Mouse (Mus musculus) heart, postnatal 14 days (tissue): ENCODE data around the gene E030018B13Rik. TPM values are rescaled to one million over a fixed set of nuclear protein-coding genes. Genes with fewer than 3 reads are reported as not detected.

Source experiments
- DNase-seq, 2 experiments: peaks; one replicate each; pipeline ENCODE4 v3.0.0; 2021 to 2022
- intact Hi-C: fragments of 180-260 bp; cut with DNase I; formaldehyde crosslinking; loops from one replicate; pipeline ENCODE4 v1.15.1; 2025
- total RNA-seq, 2 experiments: library from RNA; stranded (reverse); gene quantifications; 2 replicates each; pipeline ENCODE4 v1.2.3; 2021

The E030018B13Rik gene
- total RNA-seq, 2 experiments from 2014 or later: not detected

GRCm38 (mm10) chr7:63952077-63952898 is 35.6 kb downstream of the E030018B13Rik start:
- intact Hi-C loops: no loop called here
- DNase-seq: no peak

GRCm38 (mm10) chr7:63955440-63955839 is 38.8 kb downstream of the E030018B13Rik start:
- intact Hi-C loops: no loop called here
- DNase-seq: no peak

- DNase-seq: no peak
- intact Hi-C loops: no loop called here
Observed at GRCm38 (mm10) chr7:63956138-63956823, 39.6 kb downstream of the E030018B13Rik start.

GRCm38 (mm10) chr7:63956981-63957713 is 40.5 kb downstream of the E030018B13Rik start:
- DNase-seq: peak in 1 of 2 experiments; percentile 9
- intact Hi-C loops: no loop called here

GRCm38 (mm10) chr7:63957872-63958640 is 41.4 kb downstream of the E030018B13Rik start:
- DNase-seq: no peak
- intact Hi-C loops: no loop called here

GRCm38 (mm10) chr7:63963632-63964031 is 47.0 kb downstream of the E030018B13Rik start:
- intact Hi-C loops: no loop called here
- no peak for DNase-seq

- intact Hi-C loops: no loop called here
- DNase-seq: no peak
Observed at GRCm38 (mm10) chr7:63964121-63964520, 47.5 kb downstream of the E030018B13Rik start.

- DNase-seq: peak; percentile 62 to 73
- intact Hi-C loops: loop anchor here (5.0 kb wide), 1 partner anchor 57 kb away; no protein-coding TSS in a partner anchor
Observed at GRCm38 (mm10) chr7:63965135-63965534, 48.5 kb downstream of the E030018B13Rik start.

- no peak for DNase-seq
- intact Hi-C loops: loop anchor here (5.0 kb wide), 1 partner anchor 56 kb away; no protein-coding TSS in a partner anchor
Observed at GRCm38 (mm10) chr7:63965635-63966418, 49.2 kb downstream of the E030018B13Rik start.

- intact Hi-C loops: loop anchor here (5.0 kb wide), 1 partner anchor 52 kb away; no protein-coding TSS in a partner anchor
Observed at GRCm38 (mm10) chr7:63969941-63970340, 53.3 kb downstream of the E030018B13Rik start.

More at GRCm38 (mm10) chr7:63969941-63970340, 53.3 kb downstream of the E030018B13Rik start:
- DNase-seq: no peak

Other genes starting within 250 kb of the E030018B13Rik start
- 10 to 100 TPM; 93.5 to 97.3 TPM for gene Klf13, start 22.1 kb downstream of the E030018B13Rik start, total RNA-seq
- under 1 TPM in 1 of 2 experiments, not detected in 1; 0.33 TPM for gene Trpm1, start 237.0 kb downstream of the E030018B13Rik start, total RNA-seq